Mouse (Mus musculus) liver, adult 2 months (tissue): ENCODE measurements around the gene Dhrs4. TPM values are rescaled to one million over a fixed set of nuclear protein-coding genes. Genes with fewer than 3 reads are reported as not detected.

Source experiments
- DNase-seq: peaks from one replicate; pipeline ENCODE4 v3.0.0-alpha.2; 2011; ENCODE audit warnings: low read depth, low spot score; ENCODE audit errors: extremely low read depth
- H3K27ac ChIP-seq: fragments of 200-500 bp; replicated peaks from 2 replicates; pipeline ENCODE4 v1.5.1; 2012; ENCODE audit warnings: low read depth, mild to moderate bottlenecking, control low read depth, inconsistent platforms, low read length; ENCODE audit not compliant: insufficient read depth
- H3K27me3 ChIP-seq: fragments of 200-500 bp; 2 replicates; pipeline ENCODE4 v1.6.1; 2012; ENCODE audit warnings: mild to moderate bottlenecking, moderate library complexity, low read length, inconsistent platforms; ENCODE audit not compliant: control insufficient read depth, insufficient read depth
- H3K36me3 ChIP-seq: fragments of 200-500 bp; 2 replicates; pipeline ENCODE4 v1.6.1; 2012; ENCODE audit warnings: low read length, inconsistent platforms; ENCODE audit not compliant: control insufficient read depth, insufficient read depth
- H3K4me1 ChIP-seq: fragments of 200-500 bp; 2 replicates; pipeline ENCODE4 v1.6.1; 2011; ENCODE audit warnings: low read length; ENCODE audit not compliant: control insufficient read depth, insufficient read depth
- H3K4me3 ChIP-seq: fragments of 200-500 bp; 2 replicates; pipeline ENCODE4 v1.5.1; 2011; ENCODE audit warnings: low read depth, mild to moderate bottlenecking, control low read depth, low read length, moderate library complexity; ENCODE audit not compliant: insufficient read depth
- H3K79me2 ChIP-seq: fragments of 200-500 bp; 2 replicates; pipeline ENCODE4 v1.6.1; 2012; ENCODE audit warnings: inconsistent platforms, mild to moderate bottlenecking, low read length, moderate library complexity; ENCODE audit not compliant: control insufficient read depth, insufficient read depth
- H3K9ac ChIP-seq: fragments of 200-500 bp; 2 replicates; pipeline ENCODE4 v1.6.1; 2012; ENCODE audit warnings: low read depth, mild to moderate bottlenecking, control low read depth, inconsistent platforms, low read length
- CTCF ChIP-seq: fragments of 200-500 bp; IDR thresholded peaks from 2 replicates; pipeline ENCODE4 v1.5.1; 2011; ENCODE audit warnings: low read depth, low read length, control low read depth
- POLR2A ChIP-seq: fragments of 200-500 bp; IDR thresholded peaks from 2 replicates; pipeline ENCODE4 v1.6.1; 2011; ENCODE audit warnings: low read length, control low read depth; ENCODE audit not compliant: insufficient read depth; ENCODE audit errors: extremely low read depth
- WGBS: fragments of 180-500 bp; shearing (Covaris S2); methylation state at CpG from one replicate; pipeline ENCODE4 v1.1.7; 2018; 5-methylcytosine and 5-hydroxymethylcytosine counted together
- polyA plus RNA-seq: library from polyadenylated mRNA; depleted of rRNA; stranded (reverse); fragments of >200 nt; gene quantifications from 2 replicates; pipeline ENCODE4 v1.2.3, GENCODE M21; 2012
- total RNA-seq: library from RNA; depleted of rRNA; stranded (reverse); fragments of >200 nt; gene quantifications from 2 replicates; pipeline ENCODE4 v1.2.3, GENCODE M21; 2014

Dhrs4 gene
- total and polyA plus RNA-seq, 2 experiments = 111 to 120 TPM

DNA sequence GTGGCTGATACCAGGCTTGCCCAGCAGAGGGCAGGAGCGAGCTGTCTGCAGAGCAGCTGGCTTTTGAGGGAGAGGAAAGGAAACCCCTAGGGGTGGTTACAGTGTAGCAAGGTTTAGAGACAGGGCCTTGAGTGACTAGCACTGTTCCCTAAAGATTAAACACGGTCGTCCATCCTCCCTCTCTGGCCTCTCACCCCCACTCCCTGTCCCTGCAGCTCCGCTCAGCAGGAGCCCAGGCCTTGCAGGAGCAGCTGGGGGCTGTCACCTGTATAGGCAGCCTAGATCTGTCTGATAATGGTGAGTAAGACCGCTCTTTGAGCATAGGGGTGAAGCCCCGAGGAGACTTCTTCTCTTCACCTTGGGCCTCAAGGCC is 18.9 kb downstream of the Dhrs4 start:
- H3K36me3 ChIP-seq = no peaks in the 10 kb centered on the region
- no peaks in the 10 kb centered on the region for H3K79me2 ChIP-seq
- H3K4me1 ChIP-seq = no peaks in the 10 kb centered on the region
- peak; percentile 99 for TF ChIP-seq CTCF
- TF ChIP-seq POLR2A = no peak
- 33% methylated on average over 6 of the region's 6 CpGs for WGBS
- H3K4me3 ChIP-seq = no peak overlapping the region
- H3K27me3 ChIP-seq = no peaks in the 10 kb centered on the region
- DNase-seq = peak; percentile 38
- no peak overlapping the region for H3K9ac ChIP-seq
- no peak overlapping the region for H3K27ac ChIP-seq

DNA sequence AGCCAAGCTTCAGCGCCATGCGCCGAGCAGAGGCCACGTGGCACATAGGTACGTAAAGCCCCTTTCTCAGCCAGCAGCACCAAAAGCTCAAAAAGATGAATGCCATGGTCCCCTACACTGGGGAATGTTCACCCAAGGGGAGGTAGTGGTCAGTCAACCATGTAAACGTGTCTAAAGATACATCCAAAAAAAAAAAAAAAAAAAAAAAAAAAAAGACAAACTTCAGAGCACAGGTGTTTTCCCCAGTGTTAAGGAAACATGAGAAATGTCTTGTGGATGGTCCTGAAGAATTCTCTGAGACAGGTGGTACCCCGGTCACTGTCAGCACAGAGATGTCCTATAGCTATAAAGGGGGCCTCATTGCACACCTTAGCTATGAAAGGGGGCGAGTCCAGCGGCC is 27.1 kb downstream of the Dhrs4 start:
- H3K4me3 ChIP-seq = no peak overlapping the region

DNA sequence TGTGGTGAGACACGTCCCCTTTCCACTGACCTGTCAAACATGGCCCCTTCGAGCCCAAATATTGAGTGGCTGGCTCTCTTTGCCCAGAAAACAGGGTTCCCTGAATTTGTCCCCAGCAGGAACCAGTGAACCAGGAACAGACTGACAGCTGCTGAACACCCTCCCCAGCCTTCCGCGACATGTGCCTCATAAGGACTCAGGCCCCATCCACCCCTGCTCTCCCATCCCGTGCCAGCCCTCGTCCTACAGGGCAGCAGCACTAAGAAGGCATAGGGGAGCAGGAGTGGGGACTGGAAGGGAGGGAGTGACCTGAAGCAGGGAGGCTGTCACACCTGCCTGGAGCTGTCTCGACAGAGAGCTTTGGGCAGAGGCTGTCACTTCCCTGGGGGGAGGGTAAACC is 29.2 kb downstream of the Dhrs4 start:
- TF ChIP-seq POLR2A = no peak
- no peak overlapping the region for H3K9ac ChIP-seq
- no peaks in the 10 kb centered on the region for H3K79me2 ChIP-seq
- no peaks in the 10 kb centered on the region for H3K36me3 ChIP-seq
- no peak overlapping the region for H3K4me3 ChIP-seq
- H3K27me3 ChIP-seq = peaks cover 4% of the 10 kb centered on the region; the same call in 1 of the 2 replicates
- no peaks in the 10 kb centered on the region for H3K4me1 ChIP-seq
- no peak overlapping the region for H3K27ac ChIP-seq
- no peak for DNase-seq
- 54% methylated on average over 7 of the region's 7 CpGs for WGBS

More for the DNA sequence above, 27.1 kb downstream of the Dhrs4 start:
- no peaks in the 10 kb centered on the region for H3K4me1 ChIP-seq
- no peak overlapping the region for H3K27ac ChIP-seq
- WGBS = 81% methylated on average over 9 of the region's 9 CpGs
- H3K36me3 ChIP-seq = no peaks in the 10 kb centered on the region
- H3K9ac ChIP-seq = no peak overlapping the region
- TF ChIP-seq CTCF (no peak), POLR2A (no peak)
- H3K79me2 ChIP-seq = no peaks in the 10 kb centered on the region
- 0 out of 2 replicates have a peak, but pooled peaks cover 2% of the 10 kb centered on the region for H3K27me3 ChIP-seq
- no peak for DNase-seq

GRCm38 (mm10) chr14:55509540-55509939 is 31.0 kb downstream of the Dhrs4 start:
- H3K9ac ChIP-seq = no peak overlapping the region
- H3K4me3 ChIP-seq = no peak overlapping the region
- TF ChIP-seq POLR2A = no peak
- TF ChIP-seq CTCF = no peak
- H3K79me2 ChIP-seq = no peaks in the 10 kb centered on the region
- WGBS = 81% methylated on average over 10 of the region's 10 CpGs
- H3K36me3 ChIP-seq = no peaks in the 10 kb centered on the region
- DNase-seq = no peak
- H3K4me1 ChIP-seq = no peaks in the 10 kb centered on the region
- peaks cover 4% of the 10 kb centered on the region; the same call in 1 of the 2 replicates for H3K27me3 ChIP-seq
- H3K27ac ChIP-seq = no peak overlapping the region

GRCm38 (mm10) chr14:55510125-55510731 is 31.7 kb downstream of the Dhrs4 start, which contains the start of gene Cpne6:
Gene Cpne6, plus strand, starts transcription at chr14:55510445.
- H3K4me3 ChIP-seq = no peak within 1 kb of the TSS
- WGBS = 78% methylated on average over 17 of the region's 22 CpGs
- DNase-seq = no peak
- no peaks in the 10 kb centered on the region for H3K4me1 ChIP-seq
- H3K27me3 ChIP-seq = peaks cover 4% of the 10 kb centered on the region; the same call in 1 of the 2 replicates
- TF ChIP-seq CTCF = no peak
- no peak for TF ChIP-seq POLR2A
- no peaks in the 10 kb centered on the region for H3K36me3 ChIP-seq
- no peaks in the 10 kb centered on the region for H3K79me2 ChIP-seq
- H3K27ac ChIP-seq = no peak within 1 kb of the TSS
- H3K9ac ChIP-seq = no peak within 1 kb of the TSS

GRCm38 (mm10) chr14:55511037-55511436 is 32.5 kb downstream of the Dhrs4 start:
- Histone ChIP-seq H3K79me2 (no peaks in the 10 kb centered on the region), H3K4me3 (no peak overlapping the region), H3K36me3 (no peaks in the 10 kb centered on the region), H3K9ac (no peak overlapping the region), H3K4me1 (no peaks in the 10 kb centered on the region), H3K27me3 (peaks cover 4% of the 10 kb centered on the region; the same call in 1 of the 2 replicates), H3K27ac (no peak overlapping the region)
- WGBS = 54% methylated on average over 7 of the region's 7 CpGs
- DNase-seq = no peak
- TF ChIP-seq CTCF = no peak
- TF ChIP-seq POLR2A = no peak
